Mouse (Mus musculus) heart, embryonic 14.5 days (tissue): ENCODE results near the gene Anxa6. TPM values are rescaled to one million over a fixed set of nuclear protein-coding genes. Genes with fewer than 3 reads are reported as not detected.

Experiments
- ATAC-seq: fragments of 200-750 bp; cut with Nextera tagmentation; 2 replicates; pipeline ENCODE4 v1.8.0; 2017; ENCODE audit warnings: low read depth, moderate TSS enrichment; ENCODE audit not compliant: insufficient number of reproducible peaks, insufficient read depth, low FRiP score
- H3K27ac ChIP-seq, 2 experiments: fragments of 200-500 bp in 1 of 2; fragments of 300-500 bp in 1 of 2; sonication (generic) in 1 of 2; replicated peaks in 1 of 2; 2 replicates each; pipeline ENCODE4 v1.5.1; 2012 to 2014; ENCODE audit warnings: low read depth in 2 of 2, low read length in 2 of 2, control low read depth in 1 of 2, mild to moderate bottlenecking in 1 of 2, mixed read lengths in 1 of 2; ENCODE audit not compliant: control insufficient read depth in 1 of 2, insufficient read depth in 1 of 2
- H3K27me3 ChIP-seq: fragments of 300-500 bp; sonication (generic); 2 replicates; pipeline ENCODE4 v1.6.1; 2014; ENCODE audit warnings: mild to moderate bottlenecking, low read length, control low read depth; ENCODE audit not compliant: control insufficient read depth, insufficient read depth
- H3K36me3 ChIP-seq: fragments of 300-500 bp; sonication (generic); 2 replicates; pipeline ENCODE4 v1.6.1; 2014; ENCODE audit warnings: mild to moderate bottlenecking, control low read depth, low read length, mixed read lengths; ENCODE audit not compliant: control insufficient read depth, insufficient read depth
- H3K4me1 ChIP-seq, 2 experiments: fragments of 200-500 bp in 1 of 2; fragments of 300-500 bp in 1 of 2; sonication (generic) in 1 of 2; 2 replicates each; pipeline ENCODE4 v1.6.1; 2012 to 2014; ENCODE audit warnings: low read length in 2 of 2, control low read depth in 1 of 2, mixed read lengths in 1 of 2; ENCODE audit not compliant: control insufficient read depth in 2 of 2, insufficient read depth in 2 of 2
- H3K4me2 ChIP-seq: fragments of 300-500 bp; sonication (generic); 2 replicates; pipeline ENCODE4 v1.6.1; 2014; ENCODE audit warnings: mild to moderate bottlenecking, low read length
- H3K4me3 ChIP-seq, 2 experiments: fragments of 200-500 bp in 1 of 2; fragments of 300-500 bp in 1 of 2; sonication (generic) in 1 of 2; 2 replicates each; pipeline ENCODE4 v1.5.1; 2012 to 2014; ENCODE audit warnings: low read length in 2 of 2, mild to moderate bottlenecking in 2 of 2, control low read depth in 1 of 2, low read depth in 1 of 2, moderate library complexity in 1 of 2; ENCODE audit not compliant: control insufficient read depth in 1 of 2, insufficient read depth in 1 of 2
- H3K9ac ChIP-seq: fragments of 300-500 bp; sonication (generic); 2 replicates; pipeline ENCODE4 v1.6.1; 2014; ENCODE audit warnings: mild to moderate bottlenecking, low read length
- H3K9me3 ChIP-seq: fragments of 300-500 bp; sonication (generic); 2 replicates; pipeline ENCODE4 v1.6.1; 2016; ENCODE audit warnings: low read length, control low read depth; ENCODE audit not compliant: control insufficient read depth
- WGBS: fragments of 180-500 bp; shearing (Covaris S2); extraction: QIAGEN DNeasy Blood & Tissue Kit; methylation state at CpG from one replicate; pipeline ENCODE4 v1.1.7; 2014; 5-methylcytosine and 5-hydroxymethylcytosine counted together
- polyA plus RNA-seq: library from polyadenylated mRNA; unstranded; fragments of >200 nt; fragmentation: Nextera tagmentation; extraction: Ambion mirVana; gene quantifications from 2 replicates; pipeline ENCODE4 v1.2.1, GENCODE M21; 2014

The Anxa6 gene
- polyA plus RNA-seq, 1 experiment from 2014 or later = 369 TPM

GRCm38 (mm10) chr11:55021859-55022258, 11.4 kb downstream of the Anxa6 start:
- no peaks in the 10 kb centered on the region for H3K9me3 ChIP-seq
- ATAC-seq = no peak
- H3K27me3 ChIP-seq = no peaks in the 10 kb centered on the region
- peak overlapping the region; percentile 59 for H3K9ac ChIP-seq
- 25% methylated on average over 6 of the region's 6 CpGs for WGBS
- H3K4me2 ChIP-seq = peak overlapping the region; percentile 52
- H3K4me1 ChIP-seq = peaks cover 63 to 99% of the 10 kb centered on the region in 2 experiments
- peaks cover 68% of the 10 kb centered on the region for H3K36me3 ChIP-seq
- H3K27ac ChIP-seq = peak overlapping the region; percentile 98 to 99
- H3K4me3 ChIP-seq = no peak overlapping the region

- ATAC-seq = no peak
- Histone ChIP-seq H3K4me1 (peaks cover 67 to 99% of the 10 kb centered on the region in 2 experiments), H3K27me3 (no peaks in the 10 kb centered on the region), H3K36me3 (peaks cover 67% of the 10 kb centered on the region), H3K4me2 (peak overlapping the region; percentile 52; the same call in 1 of the 2 replicates), H3K9ac (peak overlapping the region; percentile 59), H3K4me3 (no peak overlapping the region), H3K27ac (peak overlapping the region; percentile 98 to 99), H3K9me3 (no peaks in the 10 kb centered on the region)
Observed at GRCm38 (mm10) chr11:55021458-55021857, 11.8 kb downstream of the Anxa6 start.

GRCm38 (mm10) chr11:55019711-55020110, 13.5 kb downstream of the Anxa6 start:
- ATAC-seq = no peak
- Histone ChIP-seq H3K27me3 (no peaks in the 10 kb centered on the region), H3K9ac (peak overlapping the region; percentile 22; the same call in 1 of the 2 replicates), H3K4me1 (peaks cover 79 to 99% of the 10 kb centered on the region in 2 experiments), H3K4me2 (no peak overlapping the region), H3K4me3 (no peak overlapping the region), H3K36me3 (peaks cover 57% of the 10 kb centered on the region), H3K27ac (peak overlapping the region; percentile 34 to 92; a peak in 2 of 4 replicates), H3K9me3 (no peaks in the 10 kb centered on the region)
- WGBS = 72% methylated on average over 2 of the region's 2 CpGs

- no peak for ATAC-seq
- Histone ChIP-seq H3K36me3 (peaks cover 74% of the 10 kb centered on the region), H3K4me3 (no peak overlapping the region), H3K9me3 (no peaks in the 10 kb centered on the region), H3K4me1 (peaks cover 65 to 83% of the 10 kb centered on the region in 2 experiments), H3K27me3 (no peaks in the 10 kb centered on the region), H3K4me2 (no peak overlapping the region), H3K27ac (peak overlapping the region; percentile 40 to 92), H3K9ac (no peak overlapping the region; the same call in 1 of the 2 replicates)
- WGBS = 27% methylated on average over 6 of the region's 6 CpGs
Observed at GRCm38 (mm10) chr11:55018034-55018433, 15.2 kb downstream of the Anxa6 start.

- no peak for ATAC-seq
- H3K9me3 ChIP-seq = no peaks in the 10 kb centered on the region
- WGBS = 61% methylated on average over 2 of the region's 2 CpGs
- peaks cover 57 to 78% of the 10 kb centered on the region in 2 experiments for H3K4me1 ChIP-seq
- no peaks in the 10 kb centered on the region for H3K27me3 ChIP-seq
- H3K4me2 ChIP-seq = no peak overlapping the region
- H3K9ac ChIP-seq = no peak overlapping the region
- H3K36me3 ChIP-seq = peaks cover 82% of the 10 kb centered on the region
- H3K27ac ChIP-seq = peak overlapping the region; percentile 27 to 92
- no peak overlapping the region for H3K4me3 ChIP-seq
Observed at GRCm38 (mm10) chr11:55017201-55017600, 16.0 kb downstream of the Anxa6 start.

GRCm38 (mm10) chr11:55016758-55017157, 16.5 kb downstream of the Anxa6 start:
- ATAC-seq = no peak
- Histone ChIP-seq H3K4me1 (peaks cover 52 to 74% of the 10 kb centered on the region in 2 experiments), H3K9ac (no peak overlapping the region), H3K36me3 (peaks cover 86% of the 10 kb centered on the region), H3K27me3 (no peaks in the 10 kb centered on the region), H3K4me2 (no peak overlapping the region), H3K27ac (peak overlapping the region; percentile 76 to 92), H3K4me3 (no peak overlapping the region), H3K9me3 (no peaks in the 10 kb centered on the region)
- WGBS = 46% methylated on average over 1 of the region's 1 CpGs

- Histone ChIP-seq H3K4me3 (no peak overlapping the region), H3K9ac (peak overlapping the region; percentile 46), H3K36me3 (peaks cover 87% of the 10 kb centered on the region), H3K4me2 (peak overlapping the region; percentile 19; the same call in 1 of the 2 replicates), H3K4me1 (peaks cover 45 to 64% of the 10 kb centered on the region in 2 experiments), H3K27me3 (no peaks in the 10 kb centered on the region), H3K27ac (peak overlapping the region; percentile 76 to 92), H3K9me3 (no peaks in the 10 kb centered on the region)
- 12% methylated on average over 9 of the region's 9 CpGs for WGBS
- peak; percentile 84 for ATAC-seq
Observed at GRCm38 (mm10) chr11:55015831-55016241, 17.4 kb downstream of the Anxa6 start.

GRCm38 (mm10) chr11:55015264-55015663, 18.0 kb downstream of the Anxa6 start:
- 50% methylated on average over 3 of the region's 3 CpGs for WGBS
- Histone ChIP-seq H3K27ac (peak overlapping the region; percentile 76 to 92), H3K4me3 (no peak overlapping the region), H3K9ac (peak overlapping the region; percentile 46), H3K9me3 (no peaks in the 10 kb centered on the region), H3K36me3 (peaks cover 87% of the 10 kb centered on the region), H3K27me3 (no peaks in the 10 kb centered on the region), H3K4me1 (peaks cover 41 to 59% of the 10 kb centered on the region in 2 experiments), H3K4me2 (peak overlapping the region; percentile 19; the same call in 1 of the 2 replicates)
- no peak for ATAC-seq
